Mouse (Mus musculus) liver, adult 2 months (tissue): Measurements from ENCODE around the gene Jarid2.

Experiments
- CTCF ChIP-seq: fragments of 200-500 bp; IDR thresholded peaks from 2 replicates; pipeline ENCODE4 v1.5.1; 2011; ENCODE audit warnings: low read depth, low read length, control low read depth
- POLR2A ChIP-seq: fragments of 200-500 bp; IDR thresholded peaks from 2 replicates; pipeline ENCODE4 v1.6.1; 2011; ENCODE audit warnings: low read length, control low read depth; ENCODE audit not compliant: insufficient read depth; ENCODE audit errors: extremely low read depth

- TF ChIP-seq POLR2A (no peak), CTCF (no peak)
Measured at GRCm38 (mm10) chr13:44800059-44800458, 70.8 kb downstream of the Jarid2 start.
